Mouse (Mus musculus) spleen, postnatal 36 days (tissue): ENCODE data around the gene Trim68.
"Not testable (repeated sequence)": the region's sequence is repeated elsewhere in the genome, so short reads cannot be mapped to it uniquely, and the experiment has no call there.

ENCODE experiments used
- DNase-seq, 2 experiments: peaks; one replicate each; pipeline ENCODE4 v3.0.0; 2022; ENCODE audit warnings: low spot score in 2 of 2, mixed read lengths in 1 of 2

Trim68 gene

DNA sequence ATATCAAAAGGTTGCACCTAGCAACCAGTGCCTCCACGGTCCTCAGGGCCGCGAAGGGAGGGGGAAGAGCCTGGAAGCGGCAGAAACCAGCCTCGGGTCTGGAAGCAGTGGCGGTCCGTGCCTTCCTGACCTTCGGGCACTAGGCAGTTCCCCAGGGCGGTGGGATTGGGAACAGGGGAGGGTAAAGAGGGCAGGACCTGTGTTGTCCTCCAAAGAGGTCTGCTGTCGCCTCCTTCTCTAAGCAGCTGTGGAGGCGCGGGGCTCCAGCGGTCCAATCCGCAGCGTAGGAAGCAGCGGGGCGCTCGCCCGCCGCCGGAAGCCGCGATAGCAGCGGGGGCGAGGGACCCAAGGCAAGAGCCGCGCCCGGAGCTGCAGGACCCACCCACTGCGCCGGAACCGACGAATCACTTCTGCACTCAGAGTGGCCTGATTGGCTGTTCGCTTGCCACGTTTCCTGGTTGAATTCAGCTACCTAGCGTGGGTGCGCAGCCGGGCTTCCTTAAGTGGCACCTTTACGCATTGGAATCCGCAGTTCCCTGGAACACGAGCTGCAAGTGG lies at the start of gene Trim68:
Trim68 (minus strand) TSS at position 384 of the 558 bp plus-strand sequence.
- peak; percentile 91 to 92 for DNase-seq

DNA sequence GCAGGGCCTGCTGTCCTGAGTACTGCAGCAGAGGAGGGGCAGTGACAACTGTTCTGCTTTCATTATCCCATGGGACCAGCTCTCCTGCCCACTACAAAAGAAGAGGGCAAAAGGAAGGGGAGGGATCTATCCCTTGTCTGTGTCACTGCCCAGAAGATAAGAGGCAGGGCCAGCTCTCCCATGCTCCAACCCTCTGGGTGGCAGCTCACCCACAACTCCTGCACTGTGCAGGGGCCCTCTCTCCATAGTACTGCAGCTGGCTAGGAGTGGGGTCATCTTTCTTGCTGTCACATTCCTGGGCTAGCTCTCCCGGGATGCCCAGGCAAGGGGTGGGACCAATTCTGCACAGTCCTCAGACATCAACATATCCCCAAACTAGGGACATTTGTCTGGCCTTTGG lies 46.7 kb upstream of the Trim68 start:
- no peak for DNase-seq

DNA sequence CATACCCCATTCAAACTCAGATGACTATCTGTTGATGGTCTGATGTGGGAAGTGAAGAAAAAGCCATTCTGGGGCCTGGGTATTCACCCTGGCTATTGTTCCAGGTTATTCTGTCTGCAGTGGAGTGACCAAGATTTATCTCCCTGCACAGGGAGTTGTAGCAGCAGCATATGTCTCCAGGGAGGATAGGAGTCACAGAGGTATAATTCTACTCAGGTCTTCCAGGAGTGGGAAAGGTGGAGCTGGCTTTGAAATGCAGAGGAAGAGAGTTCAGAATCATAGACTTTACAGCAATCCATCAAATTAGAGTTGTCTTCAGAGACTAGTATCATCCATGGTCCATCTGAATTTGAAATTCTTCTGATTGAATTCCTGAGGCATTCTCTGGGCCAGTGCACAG lies 40.3 kb upstream of the Trim68 start, which contains the start of gene Olfr559:
Olfr559 (minus strand) TSS at position 101 of the 400 bp plus-strand sequence.
- DNase-seq, result no peak

DNA sequence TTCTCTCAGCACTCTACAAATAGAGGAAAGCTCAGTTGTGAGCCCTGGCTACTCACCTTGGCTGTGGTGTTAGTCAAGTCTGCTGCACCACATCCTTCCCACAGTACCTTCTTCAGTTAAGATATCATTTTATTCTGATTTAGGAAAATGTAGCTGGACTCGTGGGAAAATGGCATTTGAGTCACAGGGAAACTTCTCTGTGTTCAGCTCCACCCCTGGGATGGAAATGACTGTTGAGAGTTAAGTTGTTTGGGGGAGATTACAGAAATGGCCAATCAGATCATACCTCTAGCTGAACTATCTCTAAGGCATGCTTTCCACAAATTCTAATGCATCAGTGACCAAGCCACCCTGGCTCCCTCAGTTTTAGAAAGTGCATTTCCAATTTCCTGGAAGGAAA lies 31.8 kb upstream of the Trim68 start, which contains the start of gene Olfr33:
Olfr33 (minus strand) TSS at position 101 of the 400 bp plus-strand sequence.
- no peak for DNase-seq

DNA sequence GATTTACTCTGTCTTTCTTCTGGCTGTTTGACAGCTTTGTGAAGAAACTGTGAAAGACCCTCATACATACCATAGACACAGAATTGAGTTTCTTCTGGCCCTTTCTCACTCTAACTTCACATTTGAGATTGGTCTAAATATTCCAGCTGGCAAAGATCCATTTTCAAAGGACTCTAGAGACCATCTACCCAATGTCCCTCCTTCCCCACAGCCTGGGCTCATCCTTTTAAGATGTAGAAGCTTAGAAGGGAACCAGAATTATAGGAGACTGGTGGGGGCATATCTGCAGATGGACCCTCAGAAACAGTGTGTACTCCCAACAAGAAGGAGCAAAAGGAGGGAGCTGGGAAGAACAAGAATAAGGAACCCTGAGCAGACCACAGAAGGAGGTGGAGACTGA lies 14.8 kb upstream of the Trim68 start, which contains the start of gene Olfr558:
Olfr558 (plus strand) TSS at position 301 of the 400 bp plus-strand sequence.
- DNase-seq, result no peak

DNA sequence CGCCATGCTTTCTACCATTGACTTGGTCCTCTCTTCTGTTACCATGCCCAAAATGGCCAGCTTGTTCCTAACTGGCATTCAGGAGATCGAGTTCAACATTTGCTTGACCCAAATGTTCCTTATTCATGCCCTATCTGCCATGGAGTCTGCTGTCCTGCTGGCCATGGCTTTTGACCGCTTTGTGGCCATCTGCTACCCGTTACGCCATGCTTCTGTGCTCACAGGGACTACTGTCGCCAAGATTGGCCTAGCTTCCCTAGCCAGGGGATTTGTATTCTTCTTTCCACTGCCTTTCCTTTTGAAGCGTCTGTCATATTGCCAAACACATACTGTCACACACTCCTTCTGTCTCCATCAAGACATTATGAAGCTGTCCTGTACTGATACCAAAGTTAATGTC lies 11.3 kb upstream of the Trim68 start:
- no peak for DNase-seq

DNA sequence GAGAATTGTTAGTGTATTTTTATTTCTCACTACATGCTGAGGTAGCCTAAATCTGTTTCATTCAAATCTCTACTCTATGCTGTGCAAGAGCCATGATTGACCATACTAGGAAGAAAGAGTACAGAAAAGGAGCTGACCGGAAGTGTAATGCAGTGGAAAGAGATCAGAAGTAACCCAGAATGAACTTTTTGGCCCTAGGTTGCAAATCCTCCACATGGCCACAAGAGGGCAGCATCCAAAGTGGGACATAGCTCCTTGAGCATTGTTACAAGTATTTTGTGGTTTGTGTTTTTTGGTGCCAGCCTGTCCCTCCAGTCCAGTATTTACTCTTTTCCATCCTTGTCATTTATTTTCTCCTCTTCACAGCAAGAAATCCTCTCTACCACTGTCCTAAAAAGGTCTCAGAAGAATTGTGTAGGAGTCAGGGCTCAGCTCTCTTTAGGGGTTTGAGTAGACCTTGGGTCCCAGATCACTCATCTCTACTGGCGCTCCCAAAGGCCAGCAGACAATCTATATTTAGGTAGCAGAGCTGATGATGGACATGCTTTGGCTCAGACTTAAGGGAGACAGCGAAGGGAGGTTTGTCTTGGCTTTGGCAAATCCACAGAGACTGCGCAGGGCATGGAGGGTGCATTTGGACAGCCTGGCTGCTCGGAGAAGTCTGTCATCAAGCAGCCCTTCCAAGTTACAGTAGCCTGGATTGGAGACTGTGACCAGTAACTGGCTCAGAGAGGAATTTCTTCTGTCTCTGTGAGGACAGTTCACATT lies 8.4 kb upstream of the Trim68 start, which contains the start of gene Olfr557:
Olfr557 (plus strand) TSS at position 553 of the 768 bp plus-strand sequence.
- DNase-seq, result peak in 1 of 2 experiments; percentile 5

DNA sequence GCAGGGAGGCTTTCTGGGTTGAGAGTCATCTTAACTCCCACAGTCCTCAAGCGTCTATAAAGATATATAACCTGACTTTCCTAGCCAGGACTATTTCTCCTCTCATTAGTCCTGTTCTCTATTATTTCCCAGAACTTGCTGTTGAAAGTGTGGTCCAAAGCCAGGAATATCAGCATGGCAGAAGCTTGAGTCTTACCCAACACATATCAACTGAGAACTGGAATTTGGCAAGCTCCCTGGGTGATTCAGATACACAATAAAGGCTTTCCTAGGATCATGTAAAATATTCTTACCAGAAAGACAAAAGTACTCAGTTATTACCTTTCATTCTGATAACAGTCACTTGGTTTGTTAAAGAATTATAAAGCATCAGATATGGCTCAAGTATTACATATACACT lies 5.2 kb downstream of the Trim68 start:
- DNase-seq, result no peak

DNA sequence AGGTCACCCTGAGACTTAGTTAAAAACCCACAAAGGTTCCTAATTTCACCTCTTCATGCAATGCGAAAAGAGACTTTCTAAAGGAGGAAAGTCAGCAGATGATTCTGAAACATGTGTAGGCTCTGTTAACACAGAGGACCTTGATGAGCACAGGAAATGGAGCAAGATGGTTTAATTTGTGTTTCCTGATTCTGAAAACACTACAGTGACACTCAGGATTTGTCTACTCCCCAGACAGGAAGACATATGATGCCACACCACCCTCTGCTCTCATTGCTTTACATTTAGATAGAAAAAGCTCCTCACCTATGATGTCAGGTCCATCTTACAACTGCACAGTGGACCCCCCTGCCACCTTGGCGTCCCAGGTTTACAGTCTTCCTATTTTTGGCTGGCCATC lies 10.9 kb downstream of the Trim68 start:
- DNase-seq, result no peak

DNA sequence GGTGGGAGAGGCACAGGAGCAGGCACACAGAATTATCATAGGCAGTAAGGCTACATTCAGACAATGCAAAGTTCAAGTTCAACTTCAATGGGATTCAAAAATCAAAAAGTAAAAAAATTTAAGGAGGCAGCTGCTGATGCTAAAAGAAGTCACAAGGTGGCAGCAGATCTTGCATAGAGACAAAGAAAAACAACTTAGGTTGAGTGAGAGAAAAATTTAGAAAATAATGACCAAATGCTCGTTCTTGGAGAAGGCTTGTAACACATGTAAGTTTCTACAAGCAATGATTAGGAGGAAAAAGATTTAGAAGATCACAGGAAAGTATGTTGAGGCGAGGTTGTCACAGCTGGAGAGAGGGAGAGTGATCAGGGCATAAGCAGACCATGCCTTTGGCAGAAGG lies 21.7 kb downstream of the Trim68 start:
- DNase-seq, result no peak

DNA sequence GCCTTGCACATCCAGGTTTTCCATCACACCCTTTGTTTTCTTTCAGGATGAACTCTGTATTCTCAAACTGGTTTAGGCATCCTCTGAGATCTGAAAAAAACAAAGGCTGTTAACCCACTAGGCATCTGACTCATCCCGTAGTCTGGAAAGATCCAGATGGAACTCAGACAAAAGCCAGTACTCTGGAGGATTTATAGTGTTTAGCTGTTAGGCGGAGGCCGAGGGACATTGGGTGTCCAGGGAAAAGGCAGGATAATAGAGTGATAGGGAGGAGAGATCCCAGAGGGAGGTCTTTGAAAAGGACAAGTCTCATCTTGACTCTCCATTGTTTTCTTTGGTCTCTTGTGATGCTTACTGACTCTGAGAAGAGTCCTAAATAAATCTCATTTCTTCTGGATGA lies 22.5 kb downstream of the Trim68 start, which contains the start of gene Olfr556:
Olfr556 (plus strand) TSS at position 301 of the 400 bp plus-strand sequence.
- no peak for DNase-seq

DNA sequence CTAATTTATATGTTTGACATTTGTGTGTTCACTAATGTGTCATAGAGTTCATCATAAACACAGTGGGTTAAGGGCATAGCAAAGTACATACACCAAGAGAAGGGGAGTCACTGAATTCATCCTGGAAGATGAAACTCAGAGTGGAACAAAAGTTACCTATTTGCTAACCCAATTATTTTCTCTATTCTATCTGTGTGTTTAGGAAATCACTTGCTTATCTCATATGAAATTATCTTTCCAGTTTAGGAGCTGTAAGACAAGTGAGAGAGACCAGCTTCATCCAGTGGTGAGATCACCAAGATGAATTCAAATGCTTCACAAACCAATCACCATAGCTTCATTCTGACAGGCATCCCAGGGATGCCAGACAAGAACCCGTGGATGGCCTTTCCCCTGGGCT lies 28.6 kb downstream of the Trim68 start, which contains the start of gene Olfr555:
Olfr555 (plus strand) TSS at position 301 of the 400 bp plus-strand sequence.
- no peak for DNase-seq

DNA sequence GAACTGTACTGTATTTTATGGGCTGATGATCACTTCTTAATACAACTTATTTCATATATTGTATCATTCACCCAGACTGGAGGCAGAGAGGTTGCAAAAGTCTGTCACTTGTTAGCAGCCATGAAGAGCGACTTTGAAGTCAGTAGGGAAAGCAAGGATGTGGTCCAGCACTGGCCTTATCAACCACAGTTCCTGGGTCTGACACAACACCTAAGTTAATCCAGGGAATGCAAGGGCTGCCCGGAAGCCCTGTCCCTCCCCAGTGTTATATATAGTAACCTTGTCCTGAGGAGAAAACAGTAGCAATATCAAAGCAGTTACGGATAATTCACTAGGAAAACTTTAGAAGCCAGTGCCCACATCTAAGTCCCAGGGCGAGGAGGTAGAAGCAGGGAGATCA lies 42.2 kb downstream of the Trim68 start:
- not testable (repeated sequence) for DNase-seq

DNA sequence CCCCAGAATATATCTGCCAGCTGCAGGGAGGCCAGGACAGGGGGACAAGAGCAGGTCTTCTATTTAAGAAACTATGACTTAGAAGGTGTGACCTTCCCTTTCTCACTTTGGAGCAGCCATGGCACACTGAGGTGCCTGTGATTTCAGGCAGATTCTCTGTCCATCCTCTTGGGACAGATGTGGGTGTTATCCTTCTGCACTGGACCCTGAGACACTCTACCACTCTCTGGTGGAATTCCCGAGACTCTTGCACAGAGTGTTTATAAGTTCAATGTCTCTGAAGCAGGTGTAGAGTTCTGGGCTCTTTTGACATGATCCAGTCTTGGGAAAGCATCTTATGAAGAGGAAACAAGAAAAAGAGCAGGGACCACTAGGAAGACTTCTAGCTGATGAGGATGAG lies 49.0 kb downstream of the Trim68 start, which contains the start of gene Olfr554:
Olfr554 (plus strand) TSS at position 301 of the 400 bp plus-strand sequence.
- no peak for DNase-seq

DNA sequence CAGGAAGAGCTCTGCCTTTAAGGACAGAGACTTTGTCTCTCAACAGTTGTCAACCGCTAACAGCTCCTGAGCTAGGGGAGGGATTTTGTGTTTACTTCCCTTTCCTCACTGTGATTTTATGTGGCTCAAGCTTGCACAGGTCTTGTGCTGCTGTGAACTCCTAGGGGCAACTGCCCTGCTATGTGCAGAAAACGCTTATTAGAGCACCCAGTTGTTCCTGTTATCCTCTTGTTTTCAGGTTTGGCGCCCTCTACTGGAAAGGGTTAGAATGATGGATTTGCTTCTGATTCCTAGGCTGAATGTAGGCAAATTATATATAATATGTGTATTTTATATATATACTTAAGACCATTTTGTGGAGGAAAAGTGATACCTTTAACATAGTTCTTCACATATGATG lies 50.5 kb downstream of the Trim68 start:
- peak; percentile 22 to 50 for DNase-seq
